9 mouse cellular contexts compared by ENCODE assay signal in genomic region chr17:25475946-25476744, GRCm38 (mm10). TPM values are rescaled to one million over a fixed set of nuclear protein-coding genes. Genes with fewer than 3 reads are reported as not detected.
A peak's percentile ranks its signal among the peaks of the same experiment; 100 is the strongest.
DNase-seq lines count a peak whose midpoint lies in the region; ATAC-seq and TF ChIP-seq lines count a peak whose summit lies in the region.
"Had no signal": no experiment of that assay in that cellular context is flagged by ENCODE, and none has a peak within 500 bp of the region (broad histone marks: within the 10 kb centered on the region; RNA-seq: fewer than 3 reads in every experiment).

No protein-coding gene starts in this region.

- peak; percentile 47; the same call in 1 of the 2 replicates for TF ChIP-seq CTCF in bone marrow macrophage, adult 2 months (IDR thresholded peaks at IDR 0.05; ENCODE audit: low read depth, low read length)
- TF ChIP-seq CTCF in testis, adult 2 months (IDR thresholded peaks at IDR 0.05; ENCODE audit: control insufficient read depth, insufficient read depth, insufficient replicate concordance, low read depth, low read length) = peak; percentile 61; the same call in 1 of the 2 replicates

- H3K9me3 ChIP-seq in forebrain, embryonic 11.5 days (ENCODE audit: control insufficient read depth, low read length) = no peaks in the 10 kb centered on the region
- no peaks in the 10 kb centered on the region for H3K9me3 ChIP-seq in forebrain, embryonic 15.5 days
- H3K9me3 ChIP-seq in embryonic facial prominence, embryonic 14.5 days (ENCODE audit: control insufficient read depth, low read length) = no peaks in the 10 kb centered on the region

- H3K27me3 ChIP-seq in forebrain, embryonic 11.5 days (ENCODE audit: control insufficient read depth, insufficient read depth, low read length) = peaks cover 28% of the 10 kb centered on the region
- peaks cover 26% of the 10 kb centered on the region for H3K27me3 ChIP-seq in forebrain, embryonic 15.5 days
- peaks cover 7% of the 10 kb centered on the region; the same call in 1 of the 2 replicates for H3K27me3 ChIP-seq in embryonic facial prominence, embryonic 14.5 days (replicated peaks; ENCODE audit: control insufficient read depth, insufficient read depth, low read length)
- no peaks in the 10 kb centered on the region for H3K27me3 ChIP-seq in testis, adult 2 months (ENCODE audit: control insufficient read depth, insufficient read depth, low read length)

- no peak for ATAC-seq in forebrain, embryonic 11.5 days (replicated peaks; ENCODE audit: low FRiP score)
- ATAC-seq in forebrain, embryonic 15.5 days (replicated peaks) = no peak
- peak; percentile 48; the same call in 1 of the 2 replicates for ATAC-seq in embryonic facial prominence, embryonic 14.5 days (ENCODE audit: low read depth)
- ATAC-seq in megakaryocyte, adult 5-6 weeks (ENCODE audit: poor library complexity, severe bottlenecking) = peak; percentile 52

- TF ChIP-seq POLR2A in bone marrow macrophage, adult 2 months (IDR thresholded peaks at IDR 0.05; ENCODE audit: borderline replicate concordance, low read depth, low read length) = no peak
- TF ChIP-seq POLR2A in testis, adult 2 months (IDR thresholded peaks at IDR 0.05; ENCODE audit: control insufficient read depth, low read depth, low read length) = no peak

- DNase-seq in forebrain, embryonic 11.5 days (ENCODE audit: low spot score) = peak; percentile 69
- DNase-seq in 3T3-L1 (ENCODE audit: low read depth, low spot score) = peak; percentile 83
- DNase-seq in embryonic facial prominence, embryonic 14.5 days (ENCODE audit: low spot score) = peak; percentile 68
- peak; percentile 73 to 82 for DNase-seq in layer of hippocampus, postnatal 14 days (ENCODE audit: low spot score in 2 of 2)

- H3K4me1 ChIP-seq in forebrain, embryonic 11.5 days (replicated peaks; ENCODE audit: control insufficient read depth, insufficient read depth, low read length) = 0 out of 2 replicates have a peak, but pooled peaks cover 5% of the 10 kb centered on the region
- H3K4me1 ChIP-seq in forebrain, embryonic 15.5 days = peaks cover 13% of the 10 kb centered on the region
- no peaks in the 10 kb centered on the region for H3K4me1 ChIP-seq in bone marrow macrophage, adult 2 months (ENCODE audit: control insufficient read depth, insufficient read depth, low read length)
- H3K4me1 ChIP-seq in embryonic facial prominence, embryonic 14.5 days (ENCODE audit: control insufficient read depth, insufficient read depth, low read length) = 0 out of 2 replicates have a peak, but pooled peaks cover 4% of the 10 kb centered on the region
- peaks cover 22% of the 10 kb centered on the region for H3K4me1 ChIP-seq in testis, adult 2 months (ENCODE audit: control insufficient read depth, insufficient read depth, low read length)

- H3K4me3 ChIP-seq in forebrain, embryonic 11.5 days (ENCODE audit: low read depth, low read length) = no peak overlapping the region
- H3K4me3 ChIP-seq in forebrain, embryonic 15.5 days = no peak overlapping the region
- H3K4me3 ChIP-seq in bone marrow macrophage, adult 2 months (ENCODE audit: insufficient read depth, low read length) = no peak overlapping the region
- no peak overlapping the region for H3K4me3 ChIP-seq in embryonic facial prominence, embryonic 14.5 days (ENCODE audit: low read depth, low read length)
- H3K4me3 ChIP-seq in testis, adult 2 months (ENCODE audit: control insufficient read depth, low read depth, low read length) = no peak overlapping the region

- no peak overlapping the region for H3K9ac ChIP-seq in forebrain, embryonic 11.5 days (ENCODE audit: low read length)
- H3K9ac ChIP-seq in forebrain, embryonic 15.5 days (replicated peaks) = no peak overlapping the region
- H3K9ac ChIP-seq in embryonic facial prominence, embryonic 14.5 days (ENCODE audit: low read depth, low read length) = no peak overlapping the region

- H3K36me3 ChIP-seq in forebrain, embryonic 11.5 days (ENCODE audit: control insufficient read depth, insufficient read depth, low read length) = no peaks in the 10 kb centered on the region
- H3K36me3 ChIP-seq in forebrain, embryonic 15.5 days = no peaks in the 10 kb centered on the region
- H3K36me3 ChIP-seq in embryonic facial prominence, embryonic 14.5 days (ENCODE audit: control insufficient read depth, insufficient read depth, low read length) = no peaks in the 10 kb centered on the region
- no peaks in the 10 kb centered on the region for H3K36me3 ChIP-seq in testis, adult 2 months (ENCODE audit: control insufficient read depth, insufficient read depth, low read length)

- 39% methylated on average over 19 of the region's 19 CpGs for WGBS in forebrain, embryonic 11.5 days
- 32% methylated on average over 19 of the region's 19 CpGs for WGBS in forebrain, embryonic 15.5 days
- WGBS in embryonic facial prominence, embryonic 14.5 days = 36% methylated on average over 19 of the region's 19 CpGs

- H3K4me2 ChIP-seq in forebrain, embryonic 11.5 days (ENCODE audit: low read depth, low read length, severe bottlenecking) = no peak overlapping the region
- H3K4me2 ChIP-seq in forebrain, embryonic 15.5 days (replicated peaks) = no peak overlapping the region
- H3K4me2 ChIP-seq in embryonic facial prominence, embryonic 14.5 days (ENCODE audit: low read depth, low read length) = no peak overlapping the region

- H3K27ac ChIP-seq in forebrain, embryonic 11.5 days (ENCODE audit: low read depth, low read length) = no peak overlapping the region
- no peak overlapping the region for H3K27ac ChIP-seq in forebrain, embryonic 15.5 days (replicated peaks)
- H3K27ac ChIP-seq in bone marrow macrophage, adult 2 months (ENCODE audit: insufficient read depth, low read depth, low read length) = no peak overlapping the region
- H3K27ac ChIP-seq in embryonic facial prominence, embryonic 14.5 days (replicated peaks; ENCODE audit: low read depth, low read length) = no peak overlapping the region
- no peak overlapping the region for H3K27ac ChIP-seq in testis, adult 2 months (ENCODE audit: control insufficient read depth, insufficient read depth, low read depth, low read length)

RNA-seq across cellular contexts. Expression of gene Sstr5, which starts 20.9 kb away (rescaled TPM):
- 0.24 TPM in 1 of 2 replicates, not detected in the other for polyA plus RNA-seq in forebrain, embryonic 11.5 days (2014; fragmentation: Nextera tagmentation; extraction: Ambion mirVana)
- polyA plus RNA-seq in forebrain, embryonic 15.5 days (2015; fragmentation: Nextera tagmentation; extraction: Ambion mirVana) = 0.11 and 0.29 TPM in 2 replicates
- not detected in 2 replicates for polyA plus RNA-seq in bone marrow macrophage, adult 2 months (2012; ENCODE audit: insufficient read depth, insufficient read length, missing spikeins)
- not detected in 2 replicates for polyA plus RNA-seq in embryonic facial prominence, embryonic 14.5 days (2014; fragmentation: Nextera tagmentation; extraction: Ambion mirVana)
- total RNA-seq in layer of hippocampus, postnatal 14 days (2021) = under 1 TPM; 0.14 to 0.16 TPM
- total RNA-seq in megakaryocyte, adult 5-6 weeks (2015) = not detected in 2 replicates
- not detected in 2 replicates for total RNA-seq in megakaryocyte, adult 5-6 weeks (2017)
- polyA plus RNA-seq in testis, adult 2 months (2012; rRNA removed) = 0.04 and 0.05 TPM in 2 replicates
- polyA plus RNA-seq: stomach, embryonic 14.5 days had no signal

RNA-seq across cellular contexts. Expression of gene Tekt4, which starts 21.7 kb away (rescaled TPM):
- 0.12 and 0.29 TPM in 2 replicates for polyA plus RNA-seq in forebrain, embryonic 11.5 days (2014; fragmentation: Nextera tagmentation; extraction: Ambion mirVana)
- 1.00 and 1.9 TPM in 2 replicates for polyA plus RNA-seq in forebrain, embryonic 15.5 days (2015; fragmentation: Nextera tagmentation; extraction: Ambion mirVana)
- not detected in 2 replicates for polyA plus RNA-seq in bone marrow macrophage, adult 2 months (2012; ENCODE audit: insufficient read depth, insufficient read length, missing spikeins)
- polyA plus RNA-seq in embryonic facial prominence, embryonic 14.5 days (2014; fragmentation: Nextera tagmentation; extraction: Ambion mirVana) = 0.22 and 3.0 TPM in 2 replicates
- 1 to 10 TPM; 3.3 to 4.6 TPM for total RNA-seq in layer of hippocampus, postnatal 14 days (2021)
- total RNA-seq in megakaryocyte, adult 5-6 weeks (2015) = not detected in 2 replicates
- not detected in 2 replicates for total RNA-seq in megakaryocyte, adult 5-6 weeks (2017)
- polyA plus RNA-seq in testis, adult 2 months (2012; rRNA removed) = 341 and 400 TPM in 2 replicates
- polyA plus RNA-seq: stomach, embryonic 14.5 days had no signal

RNA-seq across cellular contexts. Expression of gene Cacna1h, which starts 42.6 kb away (rescaled TPM):
- polyA plus RNA-seq in forebrain, embryonic 11.5 days (2014; fragmentation: Nextera tagmentation; extraction: Ambion mirVana) = 4.4 and 4.7 TPM in 2 replicates
- 13.8 and 15.8 TPM in 2 replicates for polyA plus RNA-seq in forebrain, embryonic 15.5 days (2015; fragmentation: Nextera tagmentation; extraction: Ambion mirVana)
- polyA plus RNA-seq in bone marrow macrophage, adult 2 months (2012; ENCODE audit: insufficient read depth, insufficient read length, missing spikeins) = not detected in 2 replicates
- 4.9 and 5.2 TPM in 2 replicates for polyA plus RNA-seq in embryonic facial prominence, embryonic 14.5 days (2014; fragmentation: Nextera tagmentation; extraction: Ambion mirVana)
- 10 to 100 TPM; 80.9 to 98.4 TPM for total RNA-seq in layer of hippocampus, postnatal 14 days (2021)
- total RNA-seq in megakaryocyte, adult 5-6 weeks (2015) = 0.05 TPM in 1 of 2 replicates, not detected in the other
- total RNA-seq in megakaryocyte, adult 5-6 weeks (2017) = not detected in 2 replicates
- 78.4 and 84.0 TPM in 2 replicates for polyA plus RNA-seq in testis, adult 2 months (2012; rRNA removed)

Comparison
In these comparisons a context has a peak if more than half of its experiments do, and no peak if none do; other contexts are left out.
1. ATAC-seq: peak in embryonic facial prominence, embryonic 14.5 days (single experiment) and megakaryocyte, adult 5-6 weeks (single experiment); none in forebrain, embryonic 11.5 days (single experiment) and forebrain, embryonic 15.5 days (single experiment).
2. RNA of gene Tekt4, which starts 21.7 kb away (polyA plus RNA-seq): 341 to 400 TPM in testis, adult 2 months; 0.22 to 3.0 TPM in embryonic facial prominence, embryonic 14.5 days, 1.00 to 1.9 TPM in forebrain, embryonic 15.5 days, 0.12 to 0.29 TPM in forebrain, embryonic 11.5 days and not detected in bone marrow macrophage, adult 2 months; every median in the first group is over 10 times any median in the second.
3. Peak in every context shown above with its lines, with median percentiles within 50 percentile points of each other: DNase-seq.